Mouse (Mus musculus): Measurements from ENCODE around the gene Brsk1.

- TF ChIP-seq CTCF (IDR thresholded peaks at IDR 0.05; ENCODE audit: low read depth, low read length) (no peak), POLR2A (IDR thresholded peaks at IDR 0.05; ENCODE audit: extremely low read depth, insufficient read depth, low read length) (no peak)
Observed at GRCm38 (mm10) chr7:4668506-4668905, 21.9 kb upstream of the Brsk1 start.

Measured in liver, adult 2 months (tissue).